7 mouse cellular contexts compared by ENCODE assay signal in the genomic region with DNA sequence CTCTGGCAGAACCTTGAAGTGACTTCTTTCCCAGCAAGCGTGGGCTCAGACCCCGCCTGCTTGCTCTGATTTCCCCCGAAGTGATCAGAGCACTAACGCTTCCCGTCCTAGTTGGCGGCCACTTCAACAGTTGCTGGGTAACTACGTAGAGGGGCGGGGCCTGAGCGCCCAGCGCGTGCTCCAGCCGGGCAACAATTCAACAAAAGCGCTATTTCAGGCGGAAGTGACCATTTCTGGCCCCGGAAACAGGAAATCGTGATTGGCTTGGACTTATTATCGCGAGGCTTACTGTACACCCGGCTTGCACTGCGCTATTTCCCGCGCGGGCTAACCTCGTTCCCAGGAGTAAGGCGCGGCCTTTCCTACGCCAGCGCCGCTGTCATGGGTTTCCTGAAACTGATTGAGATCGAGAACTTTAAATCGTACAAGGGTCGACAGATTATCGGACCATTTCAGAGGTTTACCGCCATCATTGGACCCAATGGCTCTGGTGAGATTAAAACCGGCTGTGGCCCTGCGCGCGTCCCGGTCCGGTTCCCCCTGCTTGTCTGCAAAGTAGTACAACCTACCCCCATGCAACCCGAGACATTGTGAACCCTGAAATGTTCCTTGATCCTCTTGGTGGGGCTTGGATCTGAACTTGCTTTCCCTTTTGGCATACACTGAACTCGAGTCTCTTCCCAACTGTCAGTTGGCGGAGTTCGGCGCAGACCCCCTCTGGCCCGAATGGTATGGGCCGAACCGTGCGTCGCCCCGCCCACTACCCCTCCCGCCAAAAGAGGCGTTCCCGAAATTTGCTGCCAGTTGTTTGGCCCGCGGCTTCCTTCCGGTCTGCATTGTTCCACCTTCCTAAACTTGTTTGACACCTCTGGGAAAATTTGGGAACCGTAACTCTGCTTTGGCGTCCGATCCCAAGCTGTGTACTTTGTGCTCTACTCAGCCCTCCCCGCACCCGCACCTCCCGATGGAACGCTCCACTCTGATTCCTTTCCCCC. TPM values are rescaled to one million over a fixed set of nuclear protein-coding genes. Genes with fewer than 3 reads are reported as not detected.
DNase-seq lines count a peak whose midpoint lies in the region; ATAC-seq and TF ChIP-seq lines count a peak whose summit lies in the region.

A gene (minus strand): TSS at position 145 of the 995 bp plus-strand sequence.
A gene (plus strand): TSS at position 278 of the 995 bp plus-strand sequence.

- peak within 1 kb of the TSS; percentile 75 for H3K27ac ChIP-seq in intestine, postnatal 0 days (ENCODE audit: low read depth, low read length)
- peak within 1 kb of the TSS; percentile 80 for H3K27ac ChIP-seq in midbrain, embryonic 12.5 days (replicated peaks)
- peak within 1 kb of the TSS; percentile 90 for H3K27ac ChIP-seq in small intestine, adult 2 months (ENCODE audit: insufficient read depth, low read depth, low read length)

- H3K4me2 ChIP-seq in intestine, postnatal 0 days (replicated peaks; ENCODE audit: low read depth): peak within 1 kb of the TSS; percentile 70
- H3K4me2 ChIP-seq in midbrain, embryonic 12.5 days (replicated peaks): peak within 1 kb of the TSS; percentile 56

- DNase-seq in adrenal gland, adult 2 months: peak; percentile 93
- peak; percentile 86 for DNase-seq in embryo, embryonic 11.5 days (ENCODE audit: low read depth, low spot score)
- peak; percentile 68 to 88 for DNase-seq in gastrocnemius, postnatal 4 days (ENCODE audit: low spot score in 2 of 2)
- DNase-seq in left cerebral cortex, postnatal 4 days: peak; percentile 90

- peak within 1 kb of the TSS; percentile 56 for H3K9ac ChIP-seq in intestine, postnatal 0 days (ENCODE audit: low read depth, low read length)
- peak within 1 kb of the TSS; percentile 66 for H3K9ac ChIP-seq in midbrain, embryonic 12.5 days (replicated peaks)

- no peaks in the 10 kb centered on the region; the same call in 1 of the 2 replicates for H3K27me3 ChIP-seq in intestine, postnatal 0 days (replicated peaks; ENCODE audit: control insufficient read depth, insufficient read depth, low read length)
- peaks cover 59% of the 10 kb centered on the region for H3K27me3 ChIP-seq in midbrain, embryonic 12.5 days
- no peaks in the 10 kb centered on the region for H3K27me3 ChIP-seq in small intestine, adult 2 months (ENCODE audit: control insufficient read depth, insufficient read depth, low read length)

- no peaks in the 10 kb centered on the region for H3K36me3 ChIP-seq in intestine, postnatal 0 days (ENCODE audit: control insufficient read depth, insufficient read depth)
- 0 out of 2 replicates have a peak, but pooled peaks cover 5% of the 10 kb centered on the region for H3K36me3 ChIP-seq in midbrain, embryonic 12.5 days
- no peaks in the 10 kb centered on the region for H3K36me3 ChIP-seq in small intestine, adult 2 months (ENCODE audit: control insufficient read depth, insufficient read depth, low read length)

- H3K9me3 ChIP-seq in intestine, postnatal 0 days (ENCODE audit: control insufficient read depth): no peaks in the 10 kb centered on the region
- H3K9me3 ChIP-seq in midbrain, embryonic 12.5 days: no peaks in the 10 kb centered on the region

- WGBS in intestine, postnatal 0 days: 21% methylated on average over 64 of the region's 64 CpGs
- 23% methylated on average over 63 of the region's 64 CpGs for WGBS in midbrain, embryonic 12.5 days
- 15% methylated on average over 62 of the region's 64 CpGs for WGBS in small intestine, adult 2 months

- peak; percentile 19; the same call in 1 of the 2 replicates for TF ChIP-seq POLR2A in small intestine, adult 2 months (IDR thresholded peaks at IDR 0.05; ENCODE audit: low read depth, low read length)

- no peaks in the 10 kb centered on the region for H3K4me1 ChIP-seq in intestine, postnatal 0 days (replicated peaks; ENCODE audit: control insufficient read depth, insufficient read depth, low read length)
- peaks cover 12% of the 10 kb centered on the region for H3K4me1 ChIP-seq in midbrain, embryonic 12.5 days
- peaks cover 3% of the 10 kb centered on the region; the same call in 1 of the 2 replicates for H3K4me1 ChIP-seq in small intestine, adult 2 months (ENCODE audit: control insufficient read depth, insufficient read depth, insufficient read length, low read length)

- ATAC-seq in intestine, postnatal 0 days: peak; percentile 99
- peak; percentile 98 for ATAC-seq in midbrain, embryonic 12.5 days (ENCODE audit: low FRiP score, low read depth)

- TF ChIP-seq CTCF in intestine, postnatal 0 days (IDR thresholded peaks at IDR 0.05; ENCODE audit: low read depth): no peak
- TF ChIP-seq CTCF in small intestine, adult 2 months (IDR thresholded peaks at IDR 0.05; ENCODE audit: extremely low read depth, insufficient read length, insufficient replicate concordance, low read depth, low read length): no peak

- peak within 1 kb of the TSS; percentile 56 for H3K4me3 ChIP-seq in intestine, postnatal 0 days (ENCODE audit: low read depth, low read length)
- H3K4me3 ChIP-seq in midbrain, embryonic 12.5 days: peak within 1 kb of the TSS; percentile 53
- peak within 1 kb of the TSS; percentile 95 for H3K4me3 ChIP-seq in small intestine, adult 2 months (ENCODE audit: low read depth, low read length)

- intact Hi-C loops in left cerebral cortex, postnatal 4 days (cut with DNase I): no loop called here

RNA-seq across cellular contexts. Expression of the first gene that starts in this region (rescaled TPM):
- total RNA-seq in adrenal gland, adult 2 months (2021): 1 to 10 TPM; 1.5 to 1.7 TPM
- 0.23 and 0.33 TPM in 2 replicates for polyA plus RNA-seq in adrenal gland, adult 2 months (2012; rRNA removed)
- total RNA-seq in gastrocnemius, postnatal 4 days (2021): under 1 TPM; 0.54 to 0.75 TPM
- polyA plus RNA-seq in intestine, postnatal 0 days (2015; fragmentation: Nextera tagmentation; extraction: Ambion mirVana): 2.1 and 2.4 TPM in 2 replicates
- total RNA-seq in left cerebral cortex, postnatal 4 days (2021): under 1 TPM; 0.24 to 0.76 TPM
- polyA plus RNA-seq in midbrain, embryonic 12.5 days (2016; fragmentation: Nextera tagmentation; extraction: Ambion mirVana): 4.8 and 5.3 TPM in 2 replicates
- polyA plus RNA-seq in small intestine, adult 2 months (2012; rRNA removed): 0.33 and 0.67 TPM in 2 replicates

RNA-seq across cellular contexts. Expression of the second gene that starts in this region (rescaled TPM):
- 10 to 100 TPM; 50.8 to 56.1 TPM for total RNA-seq in adrenal gland, adult 2 months (2021)
- polyA plus RNA-seq in adrenal gland, adult 2 months (2012; rRNA removed): 7.9 and 8.1 TPM in 2 replicates
- 10 to 100 TPM; 50.3 to 59.5 TPM for total RNA-seq in gastrocnemius, postnatal 4 days (2021)
- 35.8 and 37.1 TPM in 2 replicates for polyA plus RNA-seq in intestine, postnatal 0 days (2015; fragmentation: Nextera tagmentation; extraction: Ambion mirVana)
- 10 to 100 TPM; 57.7 to 69.7 TPM for total RNA-seq in left cerebral cortex, postnatal 4 days (2021)
- 118 and 128 TPM in 2 replicates for polyA plus RNA-seq in midbrain, embryonic 12.5 days (2016; fragmentation: Nextera tagmentation; extraction: Ambion mirVana)
- 4.5 and 10.4 TPM in 2 replicates for polyA plus RNA-seq in small intestine, adult 2 months (2012; rRNA removed)

Comparison
In these comparisons a context has a peak if more than half of its experiments do, and no peak if none do; other contexts are left out.
1. Peak in every context shown above with its lines: DNase-seq, ATAC-seq, H3K4me3 ChIP-seq and H3K27ac ChIP-seq.